Mouse (Mus musculus) spleen, adult 2 months (tissue): Measurements from ENCODE around the gene Mn1.

Experiments
- CTCF ChIP-seq: fragments of 200-500 bp; IDR thresholded peaks from 2 replicates; pipeline ENCODE4 v1.5.1; 2011; ENCODE audit warnings: mild to moderate bottlenecking, inconsistent platforms; ENCODE audit not compliant: insufficient read depth, insufficient read length, insufficient replicate concordance; ENCODE audit errors: extremely low read depth
- POLR2A ChIP-seq: fragments of 200-500 bp; IDR thresholded peaks from 2 replicates; pipeline ENCODE4 v1.6.1; 2011; ENCODE audit warnings: low read depth, low read length, inconsistent platforms

DNA sequence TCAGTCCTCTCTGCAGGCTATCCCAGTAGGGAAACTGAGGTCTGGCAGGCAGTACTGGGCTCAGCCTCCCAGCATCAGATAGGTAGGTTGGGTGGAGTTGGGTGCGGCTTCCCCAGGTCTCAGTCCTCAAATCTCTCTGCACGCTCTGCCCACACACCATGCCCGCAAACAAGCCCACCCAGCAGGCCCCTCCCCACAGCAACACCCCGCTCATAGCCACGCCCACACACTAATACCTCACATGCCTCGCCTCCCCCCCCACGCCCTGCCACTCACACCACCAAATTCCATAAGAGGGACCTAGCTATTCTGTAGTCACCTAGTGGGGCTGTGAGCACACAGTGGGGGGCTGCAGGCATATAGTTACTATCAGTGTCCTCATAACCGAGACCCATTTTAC is 21.7 kb downstream of the Mn1 start:
- TF ChIP-seq CTCF (no peak), POLR2A (no peak)
